Mouse (Mus musculus): ENCODE measurements around the gene Nfya. TPM values are rescaled to one million over a fixed set of nuclear protein-coding genes. Genes with fewer than 3 reads are reported as not detected.
A peak's percentile ranks its signal among the peaks of the same experiment; 100 is the strongest.

Nfya gene
- total RNA-seq, 2 experiments from 2014 or later, result 21.4 to 26.7 TPM

DNA sequence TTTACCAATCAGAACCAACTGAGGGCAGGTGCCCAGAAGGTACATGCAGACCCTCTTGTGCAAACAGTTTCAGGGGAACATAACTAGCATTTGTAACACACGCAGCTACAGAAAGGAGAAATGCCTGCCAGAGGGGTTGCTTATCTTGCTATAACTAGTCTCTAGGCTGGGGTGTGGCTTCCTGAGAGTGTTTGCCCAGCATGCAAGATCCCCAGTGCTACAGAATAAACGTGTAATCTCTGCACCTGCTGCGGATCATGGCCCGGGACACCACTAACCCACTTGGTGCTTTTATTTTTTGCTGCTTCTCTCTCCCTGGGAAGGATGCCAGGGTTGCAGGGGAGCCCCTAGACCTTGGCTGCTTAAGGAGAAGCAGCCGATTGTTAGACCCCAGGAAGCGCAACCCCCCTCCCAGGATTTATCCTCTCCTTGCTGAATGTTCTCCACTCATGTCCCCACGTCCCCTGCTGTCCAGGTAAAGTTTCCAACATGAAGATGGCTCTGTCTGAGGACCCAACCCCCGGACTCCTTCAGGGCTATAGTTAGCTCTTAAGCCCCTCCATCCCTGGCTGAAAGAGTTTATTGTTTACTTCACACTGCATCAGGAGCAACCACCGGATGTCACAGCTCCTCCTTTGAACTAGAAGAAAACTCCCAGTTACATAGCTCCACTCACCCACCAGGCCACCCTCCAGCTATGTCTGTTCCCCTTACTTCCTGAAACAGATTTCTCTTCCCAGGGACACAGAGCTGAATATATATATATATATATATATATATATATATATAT, 16.3 kb upstream of the Nfya start:
- no peak for DNase-seq (ENCODE audit: low spot score in 2 of 2)
- no peak for TF ChIP-seq CTCF (conservative IDR thresholded peaks at IDR 0.05)

DNA sequence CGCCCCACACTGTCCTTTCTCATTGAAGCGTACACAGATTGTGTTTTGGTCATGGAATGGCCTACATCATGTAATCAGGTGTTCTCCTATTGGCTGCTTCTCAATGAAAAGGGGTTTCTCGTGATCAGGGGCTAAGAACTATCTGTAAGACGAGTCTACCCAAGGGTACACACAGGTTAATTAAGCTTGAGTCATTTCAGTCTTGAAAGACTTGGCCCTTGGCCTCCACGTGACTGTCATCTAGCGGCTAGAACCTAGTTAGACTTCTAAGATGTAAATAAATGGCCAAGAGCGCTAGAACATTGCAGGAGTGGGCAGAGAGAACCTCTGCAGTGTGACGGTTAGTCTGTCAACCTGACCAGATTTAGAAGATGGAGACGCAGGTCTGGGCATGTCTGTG, 14.5 kb upstream of the Nfya start:
- Histone ChIP-seq H3K27ac (no peak overlapping the region), H3K4me3 (no peak overlapping the region)
- no peak for DNase-seq (ENCODE audit: low spot score in 2 of 2)
- TF ChIP-seq CTCF (conservative IDR thresholded peaks at IDR 0.05), result no peak

More for the DNA sequence above, 16.3 kb upstream of the Nfya start:
- Histone ChIP-seq H3K27ac (no peak overlapping the region), H3K4me3 (no peak overlapping the region)

- Histone ChIP-seq H3K4me3 (no peak overlapping the region), H3K27ac (no peak overlapping the region)
- no peak for TF ChIP-seq CTCF (conservative IDR thresholded peaks at IDR 0.05)
- DNase-seq (ENCODE audit: low spot score in 2 of 2), result no peak
Observed at GRCm38 (mm10) chr17:48419571-48419970, 9.9 kb upstream of the Nfya start.

- Histone ChIP-seq H3K27ac (0 out of 2 replicates have a peak overlapping the region, but pooled peaks have one; percentile 3), H3K4me3 (no peak overlapping the region)
- DNase-seq (ENCODE audit: low spot score in 2 of 2), result no peak
- no peak for TF ChIP-seq CTCF (conservative IDR thresholded peaks at IDR 0.05)
Observed at GRCm38 (mm10) chr17:48418781-48419180, 9.1 kb upstream of the Nfya start.

GRCm38 (mm10) chr17:48418174-48418573, 8.5 kb upstream of the Nfya start:
- no peak for DNase-seq (ENCODE audit: low spot score in 2 of 2)
- no peak for TF ChIP-seq CTCF (conservative IDR thresholded peaks at IDR 0.05)
- Histone ChIP-seq H3K27ac (no peak overlapping the region), H3K4me3 (no peak overlapping the region)

GRCm38 (mm10) chr17:48417521-48417920, 7.8 kb upstream of the Nfya start:
- no peak for TF ChIP-seq CTCF (conservative IDR thresholded peaks at IDR 0.05)
- no peak for DNase-seq (ENCODE audit: low spot score in 2 of 2)
- H3K27ac ChIP-seq, result no peak overlapping the region
- H3K4me3 ChIP-seq, result no peak overlapping the region

DNA sequence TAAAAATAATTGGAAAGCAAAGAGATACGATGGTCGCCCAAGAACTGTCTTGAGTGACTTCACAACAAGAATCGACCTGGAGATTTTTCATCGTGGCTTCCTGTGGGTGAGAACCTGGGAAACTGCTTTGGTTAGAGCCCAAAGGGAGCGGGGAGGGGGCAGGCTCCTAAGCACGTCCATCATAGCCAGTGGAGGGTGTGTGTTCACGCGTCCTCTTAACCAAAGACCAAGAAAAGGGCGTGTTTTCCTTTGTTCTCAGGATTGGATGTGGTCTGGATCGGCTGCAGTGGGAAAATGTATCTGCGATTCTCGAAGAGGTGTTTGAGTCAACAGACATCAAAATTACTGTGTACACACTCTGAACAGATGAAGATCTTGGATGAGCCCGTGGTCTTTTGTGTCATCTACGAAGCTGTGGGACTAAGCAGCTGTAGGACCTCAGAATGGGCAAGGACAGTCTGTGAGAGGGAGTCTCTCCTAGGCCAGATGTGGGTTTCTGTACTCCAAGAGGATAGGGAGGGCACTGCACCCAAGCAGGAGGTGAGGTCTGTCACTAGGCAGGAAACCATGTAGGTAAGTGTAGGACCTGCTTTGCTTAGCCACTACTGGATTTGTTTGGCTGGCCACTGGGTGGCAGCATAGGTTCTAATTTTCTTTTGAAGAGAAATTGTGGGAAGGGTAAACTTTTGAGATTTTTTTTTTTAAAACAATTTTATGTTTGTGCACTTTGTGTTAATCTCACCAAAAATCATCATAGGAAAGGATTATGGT, 6.9 kb upstream of the Nfya start:
- Histone ChIP-seq H3K4me3 (no peak overlapping the region), H3K27ac (no peak overlapping the region)
- TF ChIP-seq CTCF (conservative IDR thresholded peaks at IDR 0.05), result peak; percentile 90
- DNase-seq (ENCODE audit: low spot score in 2 of 2), result peak in 1 of 2 experiments; percentile 60

- no peak for TF ChIP-seq CTCF (conservative IDR thresholded peaks at IDR 0.05)
- no peak for DNase-seq (ENCODE audit: low spot score in 2 of 2)
- Histone ChIP-seq H3K4me3 (no peak overlapping the region), H3K27ac (no peak overlapping the region)
Observed at GRCm38 (mm10) chr17:48416011-48416410, 6.3 kb upstream of the Nfya start.

GRCm38 (mm10) chr17:48411241-48411640, 1.5 kb upstream of the Nfya start:
- Histone ChIP-seq H3K4me3 (peak overlapping the region; percentile 92), H3K27ac (peak overlapping the region; percentile 94)
- no peak for TF ChIP-seq CTCF (conservative IDR thresholded peaks at IDR 0.05)
- DNase-seq (ENCODE audit: low spot score in 2 of 2), result no peak

- TF ChIP-seq CTCF (conservative IDR thresholded peaks at IDR 0.05), result no peak
- DNase-seq (ENCODE audit: low spot score in 2 of 2), result no peak
- peak overlapping the region; percentile 92 for H3K4me3 ChIP-seq
- H3K27ac ChIP-seq, result peak overlapping the region; percentile 94
Observed at GRCm38 (mm10) chr17:48410299-48410785, 636 bp upstream of the Nfya start.

DNA sequence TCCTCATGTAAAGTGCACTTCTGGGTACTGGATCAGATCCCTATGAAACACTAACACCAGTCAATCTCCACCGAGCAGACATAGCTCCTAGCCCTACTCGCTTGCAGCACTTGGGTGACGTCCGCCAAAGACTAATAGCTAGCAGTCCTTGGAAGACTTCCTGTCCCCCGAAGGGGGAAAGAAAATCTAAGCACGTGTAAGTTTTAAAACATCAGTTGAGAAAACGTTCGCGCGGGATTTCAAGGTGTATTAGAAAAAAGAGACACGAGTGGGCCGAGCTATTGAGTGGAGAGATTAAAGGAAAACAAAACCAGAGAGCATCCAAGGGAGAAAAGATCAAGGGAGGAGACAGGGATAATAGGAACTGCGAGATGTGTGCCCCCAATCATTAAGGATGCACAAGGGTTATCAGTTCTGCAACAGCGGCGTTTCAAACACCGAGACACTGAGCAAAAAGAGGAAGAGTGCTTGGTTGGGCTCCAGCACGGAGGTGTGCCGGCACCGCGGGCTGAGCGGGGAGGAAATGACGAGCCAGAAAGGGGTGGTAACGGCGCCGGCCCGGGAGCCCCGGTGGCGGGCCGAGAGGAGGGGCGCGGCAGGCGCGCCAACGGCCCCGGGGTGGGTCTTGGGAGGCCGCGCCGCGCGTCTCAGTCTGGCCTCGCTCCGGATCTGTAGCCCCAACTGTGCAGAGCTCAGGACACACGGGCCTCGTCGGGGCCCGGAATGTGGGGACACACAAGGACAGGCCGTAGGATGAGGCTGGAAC, 997 bp downstream of the Nfya start:
- peak overlapping the region; percentile 92 for H3K4me3 ChIP-seq
- H3K27ac ChIP-seq, result peak overlapping the region; percentile 98
- peak; percentile 44 to 63 for DNase-seq (ENCODE audit: low spot score in 2 of 2)
- TF ChIP-seq CTCF (conservative IDR thresholded peaks at IDR 0.05), result no peak

DNA sequence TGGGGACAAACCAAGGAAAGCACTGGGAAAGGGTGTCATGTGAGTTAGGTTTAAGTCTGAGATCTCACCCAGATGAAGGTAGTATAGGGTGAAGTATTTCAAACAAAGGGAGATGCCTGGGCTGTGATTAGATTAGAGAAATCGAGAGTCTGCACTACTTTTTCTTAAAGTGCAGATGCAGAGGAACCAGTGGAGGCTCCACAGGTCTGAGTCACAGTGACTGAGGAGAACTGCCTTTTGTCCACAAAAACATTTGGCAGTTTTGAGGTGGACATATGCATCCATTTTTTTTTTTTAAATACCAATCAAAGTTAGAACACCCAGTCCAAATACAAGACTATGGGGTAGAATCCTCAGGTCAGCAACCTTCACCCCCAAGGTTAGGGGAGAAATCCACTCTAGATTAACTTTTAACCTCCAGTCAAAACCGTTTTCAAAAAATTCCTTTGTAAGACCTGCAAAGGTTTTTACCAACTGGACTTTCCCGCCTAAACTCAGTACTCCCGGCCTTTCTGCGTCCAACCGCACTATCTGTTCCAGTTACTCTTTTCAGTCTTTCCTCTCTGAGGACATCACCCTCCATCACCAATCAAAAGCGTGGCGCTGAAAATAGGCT, 1.7 kb downstream of the Nfya start:
- no peak for TF ChIP-seq CTCF (conservative IDR thresholded peaks at IDR 0.05)
- peak overlapping the region; percentile 98 for H3K27ac ChIP-seq
- no peak for DNase-seq (ENCODE audit: low spot score in 2 of 2)
- H3K4me3 ChIP-seq, result peak overlapping the region; percentile 92
